Mouse (Mus musculus) kidney, embryonic 16.5 days (tissue): ENCODE measurements around the gene Gm17364. TPM values are rescaled to one million over a fixed set of nuclear protein-coding genes. Genes with fewer than 3 reads are reported as not detected.

ENCODE experiments used
- ATAC-seq: fragments of 200-750 bp; cut with Nextera tagmentation; 2 replicates; pipeline ENCODE4 v1.8.0; 2017; ENCODE audit warnings: moderate TSS enrichment; ENCODE audit not compliant: low FRiP score, low TSS enrichment
- H3K27ac ChIP-seq: fragments of 300-500 bp; sonication (generic); 2 replicates; pipeline ENCODE4 v1.5.1; 2014; ENCODE audit warnings: low read length
- H3K27me3 ChIP-seq: fragments of 300-500 bp; sonication (generic); 2 replicates; pipeline ENCODE4 v1.6.1; 2014; ENCODE audit warnings: low read length, control low read depth, mixed read lengths; ENCODE audit not compliant: insufficient read depth
- H3K36me3 ChIP-seq: fragments of 300-500 bp; sonication (generic); 2 replicates; pipeline ENCODE4 v1.6.1; 2014; ENCODE audit warnings: low read length, control low read depth, mixed read lengths; ENCODE audit not compliant: insufficient read depth
- H3K4me1 ChIP-seq: fragments of 300-500 bp; sonication (generic); 2 replicates; pipeline ENCODE4 v1.6.1; 2014; ENCODE audit warnings: low read length, control low read depth, mixed read lengths; ENCODE audit not compliant: insufficient read depth
- H3K4me2 ChIP-seq: fragments of 300-500 bp; sonication (generic); replicated peaks from 2 replicates; pipeline ENCODE4 v1.6.1; 2014; ENCODE audit warnings: low read depth, low read length
- H3K4me3 ChIP-seq: fragments of 300-500 bp; sonication (generic); 2 replicates; pipeline ENCODE4 v1.5.1; 2014; ENCODE audit warnings: mild to moderate bottlenecking, low read length
- H3K9ac ChIP-seq: fragments of 300-500 bp; sonication (generic); replicated peaks from 2 replicates; pipeline ENCODE4 v1.6.1; 2014; ENCODE audit warnings: low read length
- H3K9me3 ChIP-seq: fragments of 300-500 bp; sonication (generic); 2 replicates; pipeline ENCODE4 v1.6.1; 2016; ENCODE audit warnings: low read length, control low read depth
- WGBS: fragments of 180-500 bp; shearing (Covaris S2); extraction: QIAGEN DNeasy Blood & Tissue Kit; methylation state at CpG from one replicate; pipeline ENCODE4 v1.1.7; 2014; 5-methylcytosine and 5-hydroxymethylcytosine counted together
- polyA plus RNA-seq: library from polyadenylated mRNA; unstranded; fragments of >200 nt; fragmentation: Nextera tagmentation; extraction: Ambion mirVana; gene quantifications from 2 replicates; pipeline ENCODE4 v1.2.1, GENCODE M21; 2015

Gene Gm17364
- polyA plus RNA-seq: not detected in 2 replicates

DNA sequence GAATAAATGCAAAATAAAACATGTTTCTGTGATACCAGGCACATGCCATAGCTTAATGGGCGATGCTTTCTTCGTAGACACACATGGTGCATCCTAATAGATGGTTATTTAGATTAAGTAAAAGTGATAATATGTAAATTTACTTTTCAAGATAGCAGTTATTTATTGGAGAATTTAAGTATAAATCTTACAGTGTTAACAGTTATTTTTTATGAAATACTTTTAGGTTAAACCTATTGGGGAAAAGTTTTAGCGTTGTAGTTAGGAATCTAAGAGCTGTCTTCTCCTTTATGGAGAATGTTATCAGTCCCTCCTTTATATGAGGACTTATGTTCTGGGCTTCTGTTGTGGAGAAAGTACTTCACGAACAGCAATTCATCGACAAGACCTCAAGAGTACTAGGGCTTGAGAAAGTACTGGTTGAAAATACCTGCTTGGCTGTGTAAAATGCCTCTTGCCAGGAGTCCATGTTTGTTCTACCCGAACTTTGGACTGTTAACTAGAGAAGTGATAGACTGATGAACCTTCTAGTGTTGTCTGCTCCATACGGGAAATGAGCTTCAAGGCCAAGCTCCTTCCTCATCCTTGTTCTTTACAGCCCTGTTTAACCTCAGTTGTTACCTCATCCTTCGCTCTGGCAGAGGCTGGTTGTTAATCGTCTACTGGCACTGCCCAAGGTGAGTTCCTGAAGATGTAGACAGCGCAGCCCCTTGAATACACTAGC, at the start of gene Gm17364:
Gene Gm17364, minus strand, starts transcription at position 51 of the 724 bp plus-strand sequence.
- Histone ChIP-seq H3K36me3 (no peaks in the 10 kb centered on the region), H3K4me2 (no peak within 1 kb of the TSS), H3K4me1 (no peaks in the 10 kb centered on the region), H3K9ac (no peak within 1 kb of the TSS), H3K27me3 (no peaks in the 10 kb centered on the region), H3K4me3 (no peak within 1 kb of the TSS), H3K9me3 (peaks cover 3% of the 10 kb centered on the region; the same call in 1 of the 2 replicates), H3K27ac (no peak within 1 kb of the TSS)
- no peak for ATAC-seq
- WGBS: 92% methylated on average over 10 of the region's 10 CpGs

DNA sequence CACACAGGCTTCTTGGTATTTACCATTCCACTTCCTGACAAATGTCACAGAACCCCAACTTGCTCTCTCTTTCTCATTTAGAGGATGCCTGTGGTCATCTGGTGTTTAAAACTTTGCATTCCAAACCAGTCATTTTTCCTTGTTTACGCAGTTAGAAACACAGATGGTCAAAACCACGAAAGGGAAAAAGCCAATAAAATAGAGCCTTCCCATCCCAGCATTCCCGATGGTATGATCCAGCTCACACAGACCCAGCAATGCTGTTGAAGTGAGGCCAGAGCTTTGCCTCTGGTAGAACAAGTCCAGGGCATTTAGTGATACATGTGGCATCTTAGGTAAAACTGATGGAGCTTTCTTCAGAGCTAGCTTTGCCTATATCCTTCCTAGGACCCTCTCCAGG, 47.7 kb upstream of the Gm17364 start:
- H3K4me3 ChIP-seq: no peak overlapping the region
- 58% methylated on average over 3 of the region's 3 CpGs for WGBS
- no peaks in the 10 kb centered on the region for H3K4me1 ChIP-seq
- H3K36me3 ChIP-seq: peaks cover 12% of the 10 kb centered on the region
- no peak overlapping the region for H3K27ac ChIP-seq
- no peak overlapping the region for H3K9ac ChIP-seq
- no peak for ATAC-seq
- no peaks in the 10 kb centered on the region for H3K9me3 ChIP-seq
- no peaks in the 10 kb centered on the region for H3K27me3 ChIP-seq
- no peak overlapping the region for H3K4me2 ChIP-seq

DNA sequence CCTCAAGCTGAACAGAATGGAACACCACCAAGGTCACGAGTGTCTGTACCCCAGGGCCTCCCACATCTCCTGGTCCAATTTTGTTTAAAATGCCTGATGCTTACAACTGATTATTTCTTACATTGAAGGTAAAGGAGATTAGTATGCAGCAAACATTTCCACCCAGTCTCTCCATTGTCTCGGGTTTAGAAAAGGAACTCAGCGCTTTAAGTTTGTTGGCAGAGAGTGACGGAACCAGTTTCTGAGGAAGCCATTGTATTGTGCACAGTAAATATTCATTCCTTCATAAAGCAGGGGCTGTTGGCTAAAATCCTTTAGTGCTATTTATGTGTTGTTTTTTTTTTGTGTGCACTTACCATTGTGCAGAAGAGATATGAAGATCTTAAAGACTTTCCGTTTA, 47.0 kb upstream of the Gm17364 start:
- Histone ChIP-seq H3K4me2 (no peak overlapping the region), H3K27me3 (no peaks in the 10 kb centered on the region), H3K4me3 (no peak overlapping the region), H3K27ac (no peak overlapping the region), H3K9ac (no peak overlapping the region), H3K9me3 (no peaks in the 10 kb centered on the region), H3K36me3 (peaks cover 17% of the 10 kb centered on the region), H3K4me1 (no peaks in the 10 kb centered on the region)
- ATAC-seq: no peak
- WGBS: 73% methylated on average over 5 of the region's 5 CpGs

DNA sequence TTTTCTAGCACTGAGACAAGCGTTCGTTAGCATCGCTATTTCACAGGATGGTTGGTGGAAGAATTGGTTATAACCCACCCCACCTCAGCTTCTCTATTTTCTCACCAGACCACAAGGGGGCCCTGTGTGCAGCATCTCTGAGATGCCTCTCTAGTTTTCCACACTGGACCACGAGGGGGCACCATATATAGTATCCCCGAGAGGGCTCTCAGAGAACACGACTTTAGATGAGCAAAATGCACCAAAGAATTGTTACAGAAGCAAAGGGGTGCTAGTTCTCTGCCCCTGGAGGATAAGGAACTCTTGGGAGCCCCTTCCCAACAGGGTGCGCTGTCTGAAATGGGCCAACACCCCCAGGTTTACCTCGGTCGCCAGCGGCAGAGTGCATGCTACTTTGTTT, 28.9 kb upstream of the Gm17364 start:
- 63% methylated on average over 10 of the region's 10 CpGs for WGBS
- Histone ChIP-seq H3K36me3 (no peaks in the 10 kb centered on the region), H3K9me3 (no peaks in the 10 kb centered on the region), H3K9ac (no peak overlapping the region), H3K27me3 (no peaks in the 10 kb centered on the region), H3K4me2 (no peak overlapping the region), H3K4me1 (peaks cover 5% of the 10 kb centered on the region; the same call in 1 of the 2 replicates), H3K4me3 (no peak overlapping the region), H3K27ac (no peak overlapping the region)
- no peak for ATAC-seq

DNA sequence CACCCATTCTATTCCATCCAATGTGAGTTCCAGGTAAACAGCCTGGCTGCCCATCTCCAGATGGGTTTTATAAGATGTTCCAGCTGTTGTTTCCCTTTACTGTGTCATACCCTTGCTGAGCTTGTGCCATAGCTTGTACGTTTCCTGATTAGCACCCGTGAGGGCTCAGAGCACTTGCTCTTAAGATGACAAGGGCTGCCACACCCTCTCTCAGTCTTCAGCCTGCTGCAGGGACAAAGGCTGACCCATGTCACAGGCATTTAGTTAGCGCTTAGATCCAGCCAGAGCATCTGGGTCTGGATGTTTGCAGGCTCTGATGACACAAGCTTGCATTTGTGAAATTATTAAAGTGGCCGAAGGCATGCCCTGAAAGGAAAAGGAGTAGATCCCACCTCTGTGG, 26.3 kb upstream of the Gm17364 start:
- Histone ChIP-seq H3K9me3 (no peaks in the 10 kb centered on the region), H3K27me3 (no peaks in the 10 kb centered on the region), H3K4me3 (no peak overlapping the region), H3K9ac (no peak overlapping the region), H3K4me2 (no peak overlapping the region), H3K4me1 (peaks cover 5% of the 10 kb centered on the region; the same call in 1 of the 2 replicates), H3K27ac (no peak overlapping the region), H3K36me3 (no peaks in the 10 kb centered on the region)
- ATAC-seq: no peak
- WGBS: 58% methylated on average over 4 of the region's 4 CpGs

DNA sequence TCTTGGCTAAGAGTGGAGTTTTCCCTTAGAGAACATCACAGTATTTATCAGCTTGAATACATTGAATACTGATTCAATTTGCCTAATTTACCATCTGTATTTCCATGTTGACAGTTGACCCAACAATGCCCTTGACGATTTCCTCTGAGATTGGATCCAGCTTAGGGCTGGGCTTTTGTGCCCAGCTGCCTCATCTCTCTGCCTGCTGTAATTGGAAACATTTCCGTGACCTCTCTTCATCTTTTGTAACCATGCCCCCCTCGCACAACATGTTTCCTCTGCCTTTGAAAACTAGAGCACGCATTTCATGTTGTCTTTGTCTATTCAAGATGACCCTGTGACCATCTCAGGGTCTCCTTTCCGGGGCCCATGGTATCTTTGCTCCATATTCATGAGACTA, 25.2 kb upstream of the Gm17364 start:
- H3K27me3 ChIP-seq: no peaks in the 10 kb centered on the region
- no peak overlapping the region for H3K9ac ChIP-seq
- no peak overlapping the region for H3K4me2 ChIP-seq
- no peaks in the 10 kb centered on the region for H3K36me3 ChIP-seq
- 36% methylated on average over 5 of the region's 5 CpGs for WGBS
- H3K4me3 ChIP-seq: no peak overlapping the region
- H3K9me3 ChIP-seq: no peaks in the 10 kb centered on the region
- H3K4me1 ChIP-seq: peaks cover 5% of the 10 kb centered on the region; the same call in 1 of the 2 replicates
- ATAC-seq: no peak
- H3K27ac ChIP-seq: no peak overlapping the region

DNA sequence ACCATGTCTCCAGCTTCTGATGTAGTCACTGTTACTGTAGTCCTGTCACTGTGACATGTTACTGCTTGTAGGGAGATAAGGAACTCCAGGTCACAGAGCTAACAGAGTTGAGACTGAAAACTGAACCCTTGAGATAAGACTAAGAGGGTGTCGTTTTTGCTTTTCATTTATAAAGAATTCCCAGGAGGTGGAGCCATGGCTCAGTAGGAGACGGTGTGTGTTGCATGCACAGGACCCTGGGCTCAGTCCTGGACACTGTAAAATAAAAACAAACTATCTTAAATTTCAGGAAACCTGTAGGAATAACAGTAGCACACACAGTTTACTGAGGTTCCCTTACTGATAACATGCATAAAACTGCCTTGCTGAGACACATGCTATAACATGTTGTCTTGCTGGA, 24.8 kb upstream of the Gm17364 start:
- Histone ChIP-seq H3K4me1 (peaks cover 5% of the 10 kb centered on the region; the same call in 1 of the 2 replicates), H3K27me3 (no peaks in the 10 kb centered on the region), H3K36me3 (no peaks in the 10 kb centered on the region), H3K9me3 (no peaks in the 10 kb centered on the region), H3K4me3 (no peak overlapping the region), H3K9ac (no peak overlapping the region), H3K27ac (no peak overlapping the region), H3K4me2 (no peak overlapping the region)
- ATAC-seq: no peak
- 17% methylated on average over 2 of the region's 2 CpGs for WGBS

DNA sequence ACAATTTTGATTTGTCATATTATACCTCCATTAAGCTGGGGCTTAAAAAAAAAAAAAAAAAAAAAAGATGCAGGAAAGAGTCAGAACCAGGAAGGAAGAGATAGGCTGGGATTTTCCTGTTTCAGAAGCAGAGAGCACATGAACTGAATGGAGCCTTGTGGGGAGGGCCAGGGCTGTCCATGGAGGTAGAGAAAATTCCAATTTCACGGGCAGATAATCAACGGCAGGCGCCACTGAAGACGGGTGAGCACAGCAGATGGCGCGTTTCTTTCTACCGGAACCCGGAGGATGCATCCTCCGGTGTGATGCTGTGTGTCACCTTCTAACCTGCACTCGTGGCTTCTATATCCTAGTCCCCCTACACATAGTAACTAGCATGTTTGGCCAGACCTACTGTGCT, 22.6 kb upstream of the Gm17364 start:
- H3K4me1 ChIP-seq: peaks cover 5% of the 10 kb centered on the region; the same call in 1 of the 2 replicates
- no peak overlapping the region for H3K4me2 ChIP-seq
- no peak overlapping the region for H3K4me3 ChIP-seq
- H3K9me3 ChIP-seq: no peaks in the 10 kb centered on the region
- H3K27me3 ChIP-seq: no peaks in the 10 kb centered on the region
- no peak for ATAC-seq
- H3K36me3 ChIP-seq: no peaks in the 10 kb centered on the region
- 78% methylated on average over 10 of the region's 10 CpGs for WGBS
- H3K9ac ChIP-seq: no peak overlapping the region
- H3K27ac ChIP-seq: no peak overlapping the region

DNA sequence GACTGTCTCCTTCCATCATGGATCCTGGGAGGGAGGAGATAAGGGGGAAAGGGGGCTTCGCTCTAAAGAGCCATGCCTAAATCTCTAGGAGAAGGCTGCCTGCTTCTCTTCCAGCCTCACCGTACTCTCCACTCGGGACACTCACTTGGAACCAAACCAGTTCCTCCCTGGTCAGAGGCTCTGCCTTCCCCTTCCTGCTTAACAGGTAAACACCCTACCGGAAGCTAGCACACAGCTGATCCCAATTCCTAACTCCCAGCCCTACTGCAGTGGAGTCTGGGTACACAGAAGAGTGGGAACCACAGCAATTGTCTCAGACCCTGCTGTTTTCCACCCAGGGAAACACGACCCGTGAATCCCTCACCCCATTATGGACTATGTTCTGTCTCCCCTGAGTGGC, 22.1 kb upstream of the Gm17364 start:
- H3K27ac ChIP-seq: no peak overlapping the region
- H3K4me3 ChIP-seq: no peak overlapping the region
- no peaks in the 10 kb centered on the region for H3K9me3 ChIP-seq
- H3K4me2 ChIP-seq: no peak overlapping the region
- no peak for ATAC-seq
- H3K36me3 ChIP-seq: no peaks in the 10 kb centered on the region
- peaks cover 5% of the 10 kb centered on the region; the same call in 1 of the 2 replicates for H3K4me1 ChIP-seq
- 75% methylated on average over 6 of the region's 6 CpGs for WGBS
- no peaks in the 10 kb centered on the region for H3K27me3 ChIP-seq
- no peak overlapping the region for H3K9ac ChIP-seq

DNA sequence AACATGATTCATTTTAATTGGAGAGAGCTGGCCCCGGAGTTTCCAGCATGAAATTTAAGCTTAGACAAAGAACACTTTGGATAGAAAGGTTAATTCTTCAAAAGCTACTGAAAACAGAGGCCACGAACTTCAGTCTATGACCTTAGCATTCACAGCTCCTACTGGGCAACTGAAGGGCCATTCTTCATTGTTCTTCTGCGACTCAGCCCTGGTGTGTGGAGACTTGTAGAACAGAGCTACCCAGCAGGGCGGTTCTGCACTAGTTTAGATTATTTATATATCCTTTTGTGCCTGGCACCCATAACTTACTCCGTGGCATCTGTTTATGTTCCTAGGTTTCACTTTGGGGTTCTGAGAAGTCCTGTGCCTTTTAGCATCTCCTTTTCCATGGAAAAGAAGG, 19.8 kb upstream of the Gm17364 start:
- no peaks in the 10 kb centered on the region for H3K36me3 ChIP-seq
- H3K4me3 ChIP-seq: no peak overlapping the region
- no peaks in the 10 kb centered on the region for H3K9me3 ChIP-seq
- no peak overlapping the region for H3K4me2 ChIP-seq
- no peaks in the 10 kb centered on the region for H3K27me3 ChIP-seq
- H3K4me1 ChIP-seq: no peaks in the 10 kb centered on the region
- H3K27ac ChIP-seq: no peak overlapping the region
- no peak overlapping the region for H3K9ac ChIP-seq
- 46% methylated on average over 5 of the region's 5 CpGs for WGBS
- ATAC-seq: no peak
